Mouse (Mus musculus) cerebellum, postnatal 36 days (tissue): Measurements from ENCODE around the gene Eno1.
A peak's percentile ranks its signal among the peaks of the same experiment; 100 is the strongest.

ENCODE experiments used
- DNase-seq, 2 experiments: peaks; one replicate each; pipeline ENCODE4 v3.0.0; 2021 to 2022; ENCODE audit warnings: mixed read lengths in 2 of 2

Eno1 gene

GRCm38 (mm10) chr4:150226818-150227688, 9.5 kb upstream of the Eno1 start:
- peak; percentile 87 to 90 for DNase-seq

GRCm38 (mm10) chr4:150228581-150229348, 7.8 kb upstream of the Eno1 start:
- DNase-seq: no peak

DNA sequence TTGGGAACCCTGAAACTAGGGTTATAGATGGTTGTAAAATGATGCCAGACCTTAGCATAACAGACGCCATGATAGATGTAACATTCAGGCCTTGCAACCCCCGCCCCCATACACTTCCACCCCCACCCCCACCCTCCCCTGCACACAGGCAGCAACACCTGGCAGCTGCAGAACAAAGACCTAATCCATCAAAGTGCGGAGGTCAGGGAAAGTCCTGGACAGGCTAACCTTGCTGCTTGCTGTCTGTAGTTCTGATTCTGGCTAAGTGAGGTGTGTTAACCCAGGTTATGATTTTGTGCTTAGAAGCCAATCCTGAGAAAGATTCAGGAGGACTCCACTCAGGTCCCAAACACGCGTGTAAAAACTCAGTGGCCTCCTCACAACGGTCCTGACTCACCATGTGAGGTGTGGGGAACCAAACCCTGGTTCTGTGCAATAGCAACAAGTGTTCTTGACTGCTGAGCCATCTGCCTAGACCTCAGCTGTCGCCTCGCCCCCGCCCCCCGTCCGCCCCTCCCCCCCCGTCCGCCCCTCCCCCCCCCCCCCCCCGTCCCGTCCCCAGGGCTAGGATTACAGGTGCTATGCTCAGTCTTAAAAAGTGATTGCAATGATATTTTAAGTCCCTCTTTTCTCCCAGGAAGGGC, 6.7 kb upstream of the Eno1 start:
- DNase-seq: no peak

- peak in 1 of 2 experiments; percentile 45 for DNase-seq
Measured at GRCm38 (mm10) chr4:150230460-150231407, 5.8 kb upstream of the Eno1 start.

DNA sequence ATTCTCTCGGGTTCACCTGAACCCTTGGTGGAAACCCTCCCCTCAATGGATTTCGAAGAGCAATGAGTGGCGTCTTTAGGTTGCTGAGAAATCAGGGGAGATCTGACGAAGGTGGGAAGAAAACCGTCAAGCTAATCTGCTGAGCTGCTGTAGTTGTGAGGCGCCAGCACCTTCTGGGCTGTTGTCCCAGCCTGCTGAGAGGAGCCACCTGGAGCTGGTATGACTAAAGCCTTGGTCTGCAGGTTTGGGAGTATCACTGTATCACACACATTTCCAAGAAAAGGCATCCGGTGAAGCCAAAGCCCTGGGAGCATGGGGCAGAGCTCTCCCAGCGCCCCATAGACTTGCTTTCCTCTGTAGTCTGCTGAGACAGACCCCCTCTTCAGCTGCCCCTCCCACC, 4.7 kb upstream of the Eno1 start:
- peak; percentile 69 to 71 for DNase-seq

- no peak for DNase-seq
Measured at GRCm38 (mm10) chr4:150234599-150235327, 1.8 kb upstream of the Eno1 start.

GRCm38 (mm10) chr4:150235585-150235984, 936 bp upstream of the Eno1 start:
- no peak for DNase-seq

- no peak for DNase-seq
Measured at GRCm38 (mm10) chr4:150236031-150236430, 490 bp upstream of the Eno1 start.

DNA sequence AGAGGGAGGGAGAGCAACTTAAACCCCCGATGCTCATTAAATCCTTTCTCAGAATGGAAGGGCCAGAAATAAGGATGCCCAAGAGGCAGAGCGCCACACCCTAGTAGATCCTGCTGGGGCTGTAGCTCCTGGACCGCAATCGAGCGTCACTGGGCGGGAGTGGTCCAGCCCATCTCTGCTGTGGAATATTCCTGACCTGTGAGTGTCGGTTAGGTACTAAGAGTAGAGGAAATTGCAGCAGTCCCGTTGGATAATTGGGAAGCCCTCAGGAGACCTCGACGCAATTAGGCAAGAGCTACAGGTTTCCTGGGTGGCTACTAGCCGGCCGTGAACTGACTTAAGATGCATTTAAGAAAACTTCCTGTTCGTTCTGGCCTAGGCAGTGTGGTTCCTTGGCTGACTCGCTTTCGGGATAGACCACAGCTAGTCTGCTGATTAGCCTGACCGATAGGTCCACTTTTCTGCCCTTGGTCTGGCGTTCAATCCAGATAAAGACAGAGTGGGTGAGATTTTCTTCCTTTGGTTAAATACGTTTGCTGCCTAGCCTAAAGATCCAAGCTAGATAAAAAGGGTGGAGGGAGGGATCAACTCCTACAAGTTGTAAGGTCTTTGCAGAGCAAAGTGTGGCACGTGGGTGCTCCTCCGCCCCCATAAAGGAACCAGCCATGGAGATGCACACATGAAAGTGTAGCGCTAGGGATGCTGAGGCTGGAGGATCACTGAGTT, 1.3 kb downstream of the Eno1 start:
- peak in 1 of 2 experiments; percentile 34 for DNase-seq

- DNase-seq: no peak
Measured at GRCm38 (mm10) chr4:150238433-150239086, 2.0 kb downstream of the Eno1 start.

DNA sequence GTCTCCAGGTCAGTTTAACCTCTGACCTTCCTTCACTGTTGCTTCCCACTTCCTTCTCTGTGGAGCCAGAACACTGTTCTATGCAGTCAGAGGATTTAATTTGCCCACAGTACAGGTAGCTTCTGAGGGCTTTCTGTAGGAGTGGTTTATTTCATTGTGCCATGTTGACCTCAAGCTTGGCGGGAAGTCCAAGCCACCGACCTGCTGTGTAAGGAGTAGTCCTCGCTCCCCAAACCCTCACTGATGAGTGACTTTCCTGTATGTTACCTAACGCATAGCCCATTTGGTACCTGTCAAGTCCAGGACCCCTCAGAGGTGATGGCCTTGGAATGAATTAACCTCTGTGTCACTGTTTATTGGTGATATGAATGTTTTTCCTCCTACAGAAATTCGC, 2.6 kb downstream of the Eno1 start:
- DNase-seq: no peak

GRCm38 (mm10) chr4:150239503-150239902, 3.0 kb downstream of the Eno1 start:
- DNase-seq: no peak

- peak; percentile 67 to 89 for DNase-seq
Measured at GRCm38 (mm10) chr4:150239951-150240368, 3.4 kb downstream of the Eno1 start.

GRCm38 (mm10) chr4:150240381-150240886, 3.9 kb downstream of the Eno1 start:
- DNase-seq: no peak

- DNase-seq: no peak
Measured at GRCm38 (mm10) chr4:150241708-150242107, 5.2 kb downstream of the Eno1 start.

DNA sequence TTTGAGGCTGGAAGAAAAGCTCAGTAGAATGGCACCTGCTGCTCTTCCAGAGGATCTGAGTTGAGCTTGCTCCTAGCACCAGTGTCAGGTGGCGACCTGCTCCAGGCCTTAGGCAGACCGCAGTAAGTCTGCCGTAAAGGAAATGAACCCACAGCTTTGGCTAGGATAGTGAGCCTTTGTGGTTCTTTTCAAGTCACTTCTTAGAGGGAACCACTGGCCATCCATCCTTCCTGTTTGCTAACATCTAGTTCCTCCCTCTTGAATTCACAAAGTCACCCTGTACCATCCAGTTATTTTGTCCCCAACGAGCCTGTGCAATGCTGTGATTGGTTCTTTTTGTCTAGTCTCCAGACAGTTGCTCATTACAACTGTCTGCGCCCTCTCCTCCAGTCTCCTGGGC, 6.2 kb downstream of the Eno1 start:
- DNase-seq: no peak

DNA sequence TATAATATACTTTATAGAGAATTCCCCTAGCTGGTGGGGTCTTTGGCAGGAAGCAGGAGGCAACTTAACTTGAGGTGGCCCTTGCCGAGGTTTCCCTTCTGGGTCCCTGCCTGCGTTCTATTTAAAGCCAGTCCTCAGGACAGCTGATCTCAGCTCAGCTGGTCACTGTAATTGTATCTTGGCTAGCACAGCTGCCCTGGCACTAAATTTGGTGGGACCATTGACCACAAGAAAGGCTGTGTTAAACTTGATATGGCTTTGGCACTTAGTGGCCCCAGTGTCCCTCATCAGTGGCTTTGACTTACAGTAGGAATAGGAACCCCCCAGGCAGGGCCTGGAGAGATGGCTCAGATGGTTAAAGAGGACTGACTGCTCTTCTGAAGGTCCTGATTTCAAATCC, 9.4 kb downstream of the Eno1 start:
- no peak for DNase-seq

- peak; percentile 79 to 85 for DNase-seq
Measured at GRCm38 (mm10) chr4:150248009-150248408, 11.5 kb downstream of the Eno1 start.

DNA sequence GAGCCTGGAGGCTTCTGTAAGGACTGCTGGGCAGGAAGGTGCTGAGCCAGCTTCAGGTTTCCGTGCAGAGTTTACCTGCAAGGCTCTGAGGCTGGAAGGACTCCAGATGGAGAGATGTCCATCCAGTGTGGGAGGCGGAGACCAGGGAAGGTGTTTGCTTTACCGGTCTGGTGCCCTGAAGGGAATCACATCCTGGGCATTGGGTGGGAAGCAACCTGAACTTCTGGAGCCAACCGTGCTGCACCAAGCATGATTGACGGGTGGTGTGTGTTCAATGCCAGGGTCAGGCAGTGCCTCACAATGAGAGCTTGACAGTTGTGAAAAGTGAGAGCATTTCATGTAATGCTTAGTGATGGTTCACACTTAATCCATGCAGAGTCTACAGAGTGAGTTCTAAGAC, 12.4 kb downstream of the Eno1 start:
- DNase-seq: no peak

DNA sequence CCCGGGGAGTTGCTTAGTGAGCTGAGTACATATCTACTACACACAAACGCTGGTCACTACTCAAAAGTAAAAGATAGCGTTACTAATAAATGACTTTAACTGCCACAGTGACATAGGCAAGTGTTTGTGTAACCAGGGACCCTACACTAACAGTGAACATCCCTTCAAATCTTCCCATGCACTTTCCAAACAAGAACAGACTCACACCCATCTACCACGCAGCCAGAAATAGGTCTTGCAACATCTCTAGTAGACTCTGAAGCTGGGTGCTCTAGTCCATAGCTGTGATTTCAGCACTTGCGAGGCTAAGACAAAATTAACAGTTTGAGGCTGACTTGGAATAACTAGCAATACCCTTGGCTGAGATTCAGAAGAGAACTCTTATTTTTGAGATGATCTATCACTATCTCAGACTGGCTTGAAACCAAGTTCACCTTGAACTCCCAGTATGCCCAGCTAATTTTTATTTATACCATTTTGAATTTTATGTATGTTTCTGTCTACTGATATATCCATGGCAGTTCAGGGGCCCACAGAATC, 13.3 kb downstream of the Eno1 start:
- no peak for DNase-seq
